Mouse (Mus musculus) heart, postnatal 10 days (tissue): ENCODE results near the gene Olfr823. TPM values are rescaled to one million over a fixed set of nuclear protein-coding genes. Genes with fewer than 3 reads are reported as not detected.
A peak's percentile ranks its signal among the peaks of the same experiment; 100 is the strongest.
"Not testable (repeated sequence)": the region's sequence is repeated elsewhere in the genome, so short reads cannot be mapped to it uniquely, and the experiment has no call there.

Source experiments
- DNase-seq, 2 experiments: peaks; one replicate each; pipeline ENCODE4 v3.0.0; 2021
- intact Hi-C: fragments of 180-260 bp; cut with DNase I; formaldehyde crosslinking; loops from one replicate; pipeline ENCODE4 v1.15.1; 2025
- total RNA-seq, 2 experiments: library from RNA; stranded (reverse); gene quantifications; 2 replicates each; pipeline ENCODE4 v1.2.3; 2021

Olfr823 gene
- not detected for total RNA-seq

GRCm38 (mm10) chr10:130115283-130115682 is at the start of gene Olfr823:
Gene Olfr823, minus strand, starts transcription at chr10:130115383.
- intact Hi-C loops, DNase-seq: not testable (repeated sequence)

- intact Hi-C loops, result no loop called here
Measured at GRCm38 (mm10) chr10:130144121-130144520, 28.9 kb upstream of the Olfr823 start.

GRCm38 (mm10) chr10:130142481-130142880 is 27.3 kb upstream of the Olfr823 start:
- intact Hi-C loops, DNase-seq: not testable (repeated sequence)

More at GRCm38 (mm10) chr10:130144121-130144520, 28.9 kb upstream of the Olfr823 start:
- DNase-seq, result no peak

GRCm38 (mm10) chr10:130134811-130135210 is 19.6 kb upstream of the Olfr823 start:
- no peak for DNase-seq

GRCm38 (mm10) chr10:130129900-130130299 is 14.7 kb upstream of the Olfr823 start, which contains the start of gene Olfr824:
Gene Olfr824, minus strand, starts transcription at chr10:130130000.
- intact Hi-C loops, DNase-seq: not testable (repeated sequence)

More at GRCm38 (mm10) chr10:130134811-130135210, 19.6 kb upstream of the Olfr823 start:
- intact Hi-C loops, result no loop called here

GRCm38 (mm10) chr10:130116045-130116444 is 862 bp upstream of the Olfr823 start:
- DNase-seq, intact Hi-C loops: not testable (repeated sequence)

GRCm38 (mm10) chr10:130096104-130096503 is 19.1 kb downstream of the Olfr823 start:
- no peak for DNase-seq
- intact Hi-C loops, result loop anchor here (10.0 kb wide), 1 partner anchor 551 kb away; no protein-coding TSS in a partner anchor

- DNase-seq, result peak; percentile 25 to 55
- intact Hi-C loops, result loop anchor here (5.0 to 10.0 kb wide), 2 partner anchors 548 to 1066 kb away; no protein-coding TSS in a partner anchor
Measured at GRCm38 (mm10) chr10:130092838-130093440, 22.2 kb downstream of the Olfr823 start.

- intact Hi-C loops, result no loop called here
- DNase-seq, result no peak
Measured at GRCm38 (mm10) chr10:130070910-130071309, 44.3 kb downstream of the Olfr823 start, which contains the start of gene Olfr822. Gene Olfr822, plus strand, starts transcription at chr10:130071210.

Other genes with a start within 250 kb of the Olfr823 start
- gene Olfr814, start 235.5 kb downstream of the Olfr823 start, total RNA-seq, result not detected
- not detected for gene Olfr815, start 209.5 kb downstream of the Olfr823 start, total RNA-seq
- not detected for gene Olfr816, start 199.8 kb downstream of the Olfr823 start, total RNA-seq
- gene Olfr818, start 166.3 kb downstream of the Olfr823 start, total RNA-seq, result not detected
- gene Olfr819, start 148.1 kb downstream of the Olfr823 start, total RNA-seq, result not detected
- gene Olfr247, start 139.2 kb downstream of the Olfr823 start, total RNA-seq, result not detected
- gene Gm10310, start 130.3 kb downstream of the Olfr823 start, total RNA-seq, result not detected
- not detected for gene Olfr820, start 102.8 kb downstream of the Olfr823 start, total RNA-seq
- gene Olfr821, start 85.0 kb downstream of the Olfr823 start, total RNA-seq, result not detected
- gene Olfr822, start 44.2 kb downstream of the Olfr823 start, total RNA-seq, result not detected
- not detected for gene Olfr824, start 14.6 kb upstream of the Olfr823 start, total RNA-seq
- not detected for gene Olfr825, start 51.4 kb upstream of the Olfr823 start, total RNA-seq
- not detected for gene Olfr826, start 68.8 kb upstream of the Olfr823 start, total RNA-seq
- gene Olfr827, start 99.0 kb upstream of the Olfr823 start, total RNA-seq, result not detected
- gene Neurod4, start 164.9 kb upstream of the Olfr823 start, total RNA-seq, result not detected
- under 1 TPM; 0.40 to 0.72 TPM for gene Tespa1, start 207.5 kb upstream of the Olfr823 start, total RNA-seq